Mouse (Mus musculus) spleen, postnatal 14 days (tissue): Measurements from ENCODE around the gene Dnm1l.
"Not testable (repeated sequence)": the region's sequence is repeated elsewhere in the genome, so short reads cannot be mapped to it uniquely, and the experiment has no call there.

Experiments used
- DNase-seq, 2 experiments: peaks; one replicate each; pipeline ENCODE4 v3.0.0; 2021 to 2022; ENCODE audit warnings: low spot score in 2 of 2

Dnm1l gene

DNA sequence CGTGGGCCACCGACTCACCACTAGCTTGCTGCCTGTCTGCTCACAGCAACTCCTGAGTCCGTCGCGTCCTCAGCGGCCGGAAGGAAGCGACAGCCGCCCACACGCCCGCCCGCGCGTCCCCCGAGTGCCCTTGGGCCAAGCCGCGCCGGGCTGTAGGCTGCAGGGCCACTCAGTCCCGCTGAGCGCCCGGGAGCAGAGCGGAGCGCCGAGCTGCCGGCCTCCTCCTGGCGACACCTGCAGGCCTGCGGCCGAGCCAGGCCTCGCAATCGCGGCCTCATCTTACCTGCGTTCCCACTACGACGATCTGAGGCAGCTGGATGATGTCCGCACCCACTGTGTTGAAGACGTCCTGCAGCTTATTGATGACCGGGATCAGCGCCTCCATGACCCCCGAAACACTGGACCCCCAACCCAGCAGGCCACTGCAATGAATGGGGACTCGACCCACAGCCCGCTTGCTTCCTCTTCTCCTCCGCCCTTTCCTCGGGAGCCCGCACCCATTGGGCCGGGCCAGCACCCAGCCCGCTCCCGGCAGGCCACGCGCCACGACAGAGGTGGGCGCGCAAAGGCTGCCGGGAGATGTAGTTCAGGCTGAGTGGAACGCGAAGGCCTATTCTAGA, at the start of gene Dnm1l:
Gene Dnm1l (minus strand): TSS at position 479 of the 620 bp plus-strand sequence.
- peak; percentile 83 to 90 for DNase-seq

DNA sequence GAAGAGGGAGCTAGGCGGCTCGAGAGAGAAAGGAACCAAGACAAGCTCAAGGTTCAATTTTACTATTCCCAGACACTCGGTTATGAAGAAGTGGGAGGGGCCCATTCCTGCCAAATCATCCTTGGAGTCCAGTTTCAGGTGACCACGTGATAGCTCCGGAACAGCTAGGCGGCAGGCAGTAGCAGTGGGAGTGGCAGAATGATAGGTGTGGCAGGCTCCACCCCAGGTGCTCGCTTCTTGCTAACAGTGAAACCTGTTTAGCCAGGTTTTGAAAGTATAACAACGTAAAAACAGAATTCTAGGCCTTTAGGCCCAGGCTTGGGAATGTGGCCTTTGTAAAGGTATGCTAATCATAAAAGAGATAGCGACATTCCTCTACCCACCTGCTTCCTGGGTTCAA, 8.5 kb upstream of the Dnm1l start:
- DNase-seq = not testable (repeated sequence)

DNA sequence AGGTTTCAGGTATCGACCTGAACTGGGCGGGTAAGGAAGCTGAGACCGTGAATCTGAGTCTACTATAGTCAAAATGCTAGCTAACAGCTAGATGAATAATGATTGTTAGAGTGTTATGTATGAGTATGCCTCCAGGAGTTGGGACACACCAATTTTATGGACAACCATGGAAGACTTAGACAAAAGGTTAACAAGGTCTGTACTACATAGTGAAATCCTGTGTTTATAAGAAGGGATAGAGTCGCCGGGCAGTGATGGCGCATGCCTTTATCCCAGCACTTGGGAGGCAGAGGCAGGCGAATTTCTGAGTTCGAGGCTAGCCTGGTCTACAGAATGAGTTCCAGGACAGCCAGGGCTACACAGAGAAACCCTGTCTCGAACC, 333 bp upstream of the Dnm1l start:
- not testable (repeated sequence) for DNase-seq

DNA sequence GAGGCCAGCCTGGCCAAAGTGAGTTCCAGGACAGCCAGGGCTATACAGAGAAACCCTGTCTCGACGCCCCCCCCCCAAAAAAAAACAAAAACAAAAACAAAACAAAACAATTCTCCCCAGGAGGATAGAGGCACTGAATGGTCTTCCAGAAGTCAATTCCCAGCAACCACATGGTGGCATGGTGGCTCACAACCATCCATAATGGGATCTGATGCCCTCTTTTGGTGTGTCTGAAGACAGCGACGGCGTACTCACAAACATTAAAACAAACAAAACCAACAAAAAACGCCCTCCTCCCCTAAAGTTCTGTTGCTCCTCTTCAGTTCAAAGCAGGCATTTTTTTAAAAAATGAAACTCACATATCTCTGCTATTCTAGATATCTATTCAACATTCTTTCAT, 851 bp downstream of the Dnm1l start:
- DNase-seq = no peak

DNA sequence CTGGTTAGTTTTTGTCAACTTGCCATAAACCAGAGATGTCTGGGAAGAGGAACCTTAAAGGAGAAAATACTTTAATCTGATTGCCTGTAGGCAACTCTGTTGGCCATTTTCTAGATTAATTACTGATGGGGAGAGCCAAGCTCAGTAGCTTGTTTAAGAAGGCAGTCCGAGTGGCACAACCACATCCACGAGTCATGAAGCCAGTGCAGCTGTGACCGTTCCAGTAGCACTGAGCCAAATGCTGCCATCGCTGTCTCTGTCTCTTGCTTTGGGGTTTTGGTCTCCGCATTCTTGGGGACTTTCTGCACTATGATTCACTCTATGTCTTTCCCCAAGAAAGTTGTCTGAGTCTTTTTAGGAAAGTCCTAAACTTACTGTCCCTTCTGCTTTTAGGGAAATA, 12.3 kb downstream of the Dnm1l start:
- no peak for DNase-seq

DNA sequence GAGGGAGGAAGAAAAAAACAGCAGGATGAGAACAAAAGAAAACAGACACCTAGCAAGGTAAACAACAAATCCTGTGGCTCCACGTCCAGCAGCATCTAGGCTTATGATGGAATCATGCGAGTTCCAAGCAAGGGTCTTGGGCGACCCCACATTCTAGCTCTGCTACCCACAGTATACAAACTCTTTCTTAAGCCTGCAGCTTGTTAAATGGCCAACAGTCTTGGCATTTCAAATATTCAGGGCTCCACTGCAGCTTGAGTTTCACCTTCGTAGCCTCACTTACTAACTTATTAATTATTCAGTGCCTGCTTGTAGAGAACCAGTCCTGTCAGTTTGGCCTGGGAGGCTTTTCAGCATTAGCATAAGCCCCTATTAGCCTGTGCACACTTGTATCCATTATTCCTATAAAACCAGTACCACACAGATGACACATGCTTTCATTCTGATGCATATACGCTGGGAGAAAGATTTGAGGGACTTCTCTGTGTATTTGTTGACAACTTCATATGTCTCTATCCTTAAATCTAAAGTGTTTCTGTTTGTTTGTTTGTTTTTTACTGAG, 32.9 kb downstream of the Dnm1l start:
- DNase-seq = no peak

DNA sequence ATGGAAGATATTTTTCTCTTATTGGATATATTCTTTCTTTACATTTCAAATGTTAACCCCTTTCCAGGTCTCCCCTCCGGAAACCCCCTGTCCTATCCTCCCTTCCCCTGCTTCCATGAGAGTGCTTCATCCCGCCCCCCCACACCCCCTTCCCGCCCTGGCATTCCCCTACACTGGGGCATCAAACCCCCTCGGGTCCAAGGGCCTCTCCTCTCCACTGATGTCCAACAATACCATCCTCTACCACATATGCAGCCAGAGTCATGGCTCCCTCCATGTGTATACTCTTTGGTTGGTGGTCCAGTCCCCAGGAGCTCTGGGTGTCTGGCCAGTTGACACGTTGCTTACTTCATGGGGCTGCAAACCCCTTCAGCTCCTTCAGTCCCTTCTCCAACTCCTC, 47.4 kb downstream of the Dnm1l start:
- no peak for DNase-seq

DNA sequence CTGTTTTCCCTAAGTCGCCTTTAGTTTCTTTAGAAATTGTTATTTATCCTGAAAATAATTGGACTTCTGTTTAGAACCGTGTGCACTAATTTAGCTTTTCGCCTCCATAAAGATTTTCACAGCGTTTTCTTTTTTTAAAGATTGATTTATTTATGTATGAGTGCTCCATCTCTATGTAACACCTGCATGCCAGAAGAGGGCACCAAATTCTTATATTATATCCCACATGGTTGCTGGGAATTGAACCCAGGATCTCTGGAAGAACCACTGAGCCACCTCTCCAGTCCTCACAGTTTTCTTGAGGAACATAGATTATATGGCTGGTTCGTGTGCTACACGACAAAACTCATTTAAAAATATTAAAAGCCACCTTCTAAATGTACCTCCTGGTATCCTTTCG, 54.9 kb downstream of the Dnm1l start:
- DNase-seq = no peak

DNA sequence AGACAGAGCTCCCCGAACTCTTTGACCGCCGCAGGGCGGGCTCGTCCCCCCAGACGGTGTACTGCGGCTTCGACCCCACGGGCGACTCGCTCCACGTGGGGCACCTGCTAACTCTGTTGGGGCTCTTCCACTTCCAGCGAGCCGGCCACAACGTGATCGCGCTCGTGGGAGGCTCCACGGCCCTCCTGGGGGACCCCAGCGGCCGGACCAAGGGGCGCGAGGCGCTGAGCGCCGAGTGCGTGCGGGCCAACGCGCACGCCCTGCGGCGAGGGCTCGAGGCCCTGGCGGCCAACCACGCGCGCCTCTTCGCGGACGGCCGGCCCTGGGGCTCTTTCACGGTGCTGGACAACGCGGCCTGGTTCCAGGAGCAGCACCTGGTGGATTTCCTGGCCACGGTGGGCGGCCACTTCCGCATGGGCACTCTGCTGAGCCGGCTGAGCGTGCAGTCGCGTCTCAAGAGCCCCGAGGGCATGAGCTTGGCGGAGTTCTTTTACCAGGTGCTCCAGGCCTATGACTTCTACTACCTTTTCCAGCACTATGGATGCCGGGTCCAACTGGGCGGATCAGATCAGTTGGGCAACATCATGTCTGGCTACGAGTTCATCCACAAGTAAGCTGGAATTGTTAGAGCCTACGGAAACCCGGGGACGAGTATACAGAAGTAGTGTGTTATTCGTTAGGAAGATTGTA, 55.5 kb downstream of the Dnm1l start:
- DNase-seq = peak; percentile 7 to 20

DNA sequence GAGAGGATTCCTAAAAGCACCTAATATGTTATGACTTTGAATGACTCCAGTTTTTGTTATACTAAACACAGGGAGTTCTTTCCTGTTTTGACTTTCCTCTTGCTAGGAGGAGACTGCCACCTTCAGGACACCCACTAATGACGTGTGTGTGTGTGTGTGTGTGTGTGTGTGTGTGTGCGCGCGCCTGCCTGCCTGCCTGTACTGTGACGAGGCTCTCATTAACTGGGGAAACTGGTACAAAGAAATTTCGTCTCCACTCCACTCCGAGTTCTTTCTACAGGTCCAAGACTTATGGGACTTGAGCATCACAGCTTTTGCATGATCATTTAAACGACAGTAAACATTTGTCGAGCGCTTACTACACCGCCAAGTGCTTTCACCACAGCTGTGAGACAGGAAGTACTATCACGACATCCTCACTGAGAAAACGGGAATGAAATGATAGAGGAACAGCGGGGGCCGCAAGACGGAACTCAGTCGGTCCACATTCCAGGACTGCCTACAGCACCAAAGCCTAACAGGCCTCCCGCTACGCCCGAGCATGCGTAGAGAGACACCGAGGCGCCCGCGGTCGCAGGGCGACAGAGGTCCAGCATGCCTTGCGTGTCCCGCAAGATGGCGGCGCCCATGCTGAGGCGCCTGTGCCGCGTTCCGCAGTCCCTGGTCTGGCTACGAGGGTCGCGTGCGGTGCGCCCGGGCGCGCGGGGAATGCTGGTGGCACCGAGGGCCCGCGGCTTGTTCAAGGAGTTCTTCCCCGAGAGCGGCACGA, 56.2 kb downstream of the Dnm1l start, which contains the start of gene Yars2:
Gene Yars2 (plus strand): TSS at position 597 of the 769 bp plus-strand sequence.
- DNase-seq = peak; percentile 78 to 82

DNA sequence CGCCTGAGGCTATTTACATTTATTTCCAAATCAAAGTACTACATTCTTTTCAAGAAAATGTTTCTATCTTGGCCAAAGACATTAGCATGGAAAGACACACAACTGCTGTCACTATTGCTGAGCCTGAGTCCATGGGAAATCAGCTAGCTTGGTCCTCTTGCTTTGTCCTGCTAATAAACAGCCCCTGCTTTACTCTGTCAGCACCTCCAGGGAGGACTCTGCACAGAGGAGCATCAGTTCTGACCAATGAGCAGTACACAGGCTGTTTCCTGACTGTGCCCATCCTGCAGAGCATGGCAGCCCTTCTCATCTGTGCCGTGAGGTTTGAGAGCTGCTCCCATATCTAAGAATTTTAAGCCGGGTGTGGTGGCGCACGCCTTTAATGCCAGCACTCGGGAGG, 85.0 kb downstream of the Dnm1l start:
- DNase-seq = no peak

DNA sequence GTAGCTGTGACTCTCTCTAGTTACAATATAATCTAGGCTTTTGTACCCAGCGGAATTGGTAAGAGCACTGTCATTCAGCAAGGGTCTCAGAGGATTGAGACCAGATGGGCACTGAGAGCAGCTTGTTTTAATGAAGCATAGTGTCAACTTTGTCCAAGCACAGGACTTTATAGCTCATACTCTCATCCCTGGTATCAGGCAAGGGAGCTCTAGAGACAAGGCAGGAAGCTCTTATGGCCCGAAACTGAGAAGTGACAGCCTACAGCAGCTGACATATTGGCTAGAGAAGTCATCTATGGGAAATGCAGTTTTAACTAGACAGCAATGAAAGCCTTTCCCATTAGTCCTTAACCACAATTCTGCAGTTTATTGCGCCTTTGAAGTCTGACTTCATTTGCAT, 85.8 kb downstream of the Dnm1l start:
- no peak for DNase-seq

DNA sequence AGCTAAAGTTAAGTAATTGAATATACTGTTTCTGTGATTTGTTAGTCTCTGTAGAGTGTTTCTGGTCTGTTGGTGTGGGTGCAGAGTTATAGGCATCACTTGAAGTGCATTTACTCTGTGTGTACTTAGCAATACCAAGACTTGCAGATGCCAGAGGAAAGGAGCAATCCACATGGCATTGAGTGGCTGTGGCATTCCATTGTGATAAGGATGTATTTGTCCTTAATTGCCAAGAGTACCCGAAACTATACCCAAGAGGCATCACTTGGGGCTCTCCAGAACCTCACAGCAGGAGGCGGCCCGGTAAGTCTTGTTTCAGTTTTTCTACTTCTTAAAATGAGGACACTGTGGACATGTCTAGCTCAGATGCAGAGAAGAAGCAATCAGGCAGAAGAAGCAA, 96.3 kb downstream of the Dnm1l start:
- DNase-seq = no peak
